Mouse (Mus musculus) embryonic fibroblast, embryonic 13.5 days (primary cell): ENCODE measurements around the gene Magee2.
"Not testable (repeated sequence)": the region's sequence is repeated elsewhere in the genome, so short reads cannot be mapped to it uniquely, and the experiment has no call there.

Source experiments
- CTCF ChIP-seq: IDR thresholded peaks from 2 replicates; pipeline ENCODE4 v1.5.1; 2011; ENCODE audit warnings: mild to moderate bottlenecking, control low read depth, low read length, moderate library complexity, borderline replicate concordance; ENCODE audit not compliant: insufficient read depth
- POLR2A ChIP-seq: IDR thresholded peaks from 2 replicates; pipeline ENCODE4 v1.6.1; 2011; ENCODE audit warnings: low read depth, mild to moderate bottlenecking, control low read depth, low read length, moderate library complexity

- TF ChIP-seq CTCF, POLR2A: not testable (repeated sequence)
Observed at GRCm38 (mm10) chrX:104816987-104817386, 40.1 kb downstream of the Magee2 start.
